Mouse (Mus musculus) lung, embryonic 16.5 days (tissue): ENCODE measurements at regions not wholly inside any gene's neighbourhood (a gene's known extent, or its start where the extent isn't known, plus 50 kb on each side); places are given as distances from the start of the nearest gene placed in this dataset.

Experiments
- ATAC-seq: fragments of 200-750 bp; cut with Nextera tagmentation; 2 replicates; pipeline ENCODE4 v1.8.0; 2017; ENCODE audit warnings: low read depth, mild to moderate bottlenecking, moderate library complexity
- H3K27ac ChIP-seq: fragments of 300-500 bp; sonication (generic); 2 replicates; pipeline ENCODE4 v1.5.1; 2014; ENCODE audit warnings: mild to moderate bottlenecking, control low read depth, low read length
- H3K27me3 ChIP-seq: fragments of 300-500 bp; sonication (generic); 2 replicates; pipeline ENCODE4 v1.6.1; 2014; ENCODE audit warnings: low read depth, low read length, mixed read lengths; ENCODE audit not compliant: control insufficient read depth, insufficient read depth
- H3K36me3 ChIP-seq: fragments of 300-500 bp; sonication (generic); 2 replicates; pipeline ENCODE4 v1.6.1; 2014; ENCODE audit warnings: low read length; ENCODE audit not compliant: control insufficient read depth, insufficient read depth
- H3K4me1 ChIP-seq: fragments of 300-500 bp; sonication (generic); replicated peaks from 2 replicates; pipeline ENCODE4 v1.6.1; 2014; ENCODE audit warnings: low read length, mixed read lengths; ENCODE audit not compliant: control insufficient read depth, insufficient read depth
- H3K4me2 ChIP-seq: fragments of 300-500 bp; sonication (generic); 2 replicates; pipeline ENCODE4 v1.6.1; 2014; ENCODE audit warnings: low read depth, low read length, control low read depth
- H3K4me3 ChIP-seq: fragments of 300-500 bp; sonication (generic); 2 replicates; pipeline ENCODE4 v1.5.1; 2014; ENCODE audit warnings: mild to moderate bottlenecking, low read length, control low read depth
- H3K9ac ChIP-seq: fragments of 300-500 bp; sonication (generic); 2 replicates; pipeline ENCODE4 v1.6.1; 2014; ENCODE audit warnings: low read length, control low read depth
- H3K9me3 ChIP-seq: fragments of 300-500 bp; sonication (generic); 2 replicates; pipeline ENCODE4 v1.6.1; 2016; ENCODE audit warnings: low read length; ENCODE audit not compliant: control insufficient read depth
- WGBS: fragments of 180-500 bp; shearing (Covaris S2); extraction: QIAGEN DNeasy Blood & Tissue Kit; methylation state at CpG from one replicate; pipeline ENCODE4 v1.1.7; 2014; 5-methylcytosine and 5-hydroxymethylcytosine counted together

GRCm38 (mm10) chr14:101067082-101067481 is 133.0 kb downstream of the Prr30 start:
- no peak overlapping the region for H3K9ac ChIP-seq
- H3K27me3 ChIP-seq, result no peaks in the 10 kb centered on the region
- no peaks in the 10 kb centered on the region for H3K4me1 ChIP-seq
- H3K4me2 ChIP-seq, result no peak overlapping the region
- no peak overlapping the region for H3K27ac ChIP-seq
- H3K36me3 ChIP-seq, result no peaks in the 10 kb centered on the region
- no peak for ATAC-seq
- 82% methylated on average over 1 of the region's 1 CpGs for WGBS
- no peak overlapping the region for H3K4me3 ChIP-seq
- H3K9me3 ChIP-seq, result no peaks in the 10 kb centered on the region

- Histone ChIP-seq H3K9me3 (no peaks in the 10 kb centered on the region), H3K4me1 (no peaks in the 10 kb centered on the region), H3K9ac (no peak overlapping the region), H3K4me3 (no peak overlapping the region), H3K4me2 (no peak overlapping the region), H3K27me3 (no peaks in the 10 kb centered on the region), H3K36me3 (no peaks in the 10 kb centered on the region), H3K27ac (no peak overlapping the region)
- WGBS, result 81% methylated on average over 2 of the region's 2 CpGs
- no peak for ATAC-seq
Measured at GRCm38 (mm10) chr14:101056874-101057273, 143.3 kb downstream of the Prr30 start.

- Histone ChIP-seq H3K4me3 (no peak overlapping the region), H3K36me3 (no peaks in the 10 kb centered on the region), H3K9ac (no peak overlapping the region), H3K27me3 (no peaks in the 10 kb centered on the region), H3K4me2 (no peak overlapping the region), H3K4me1 (no peaks in the 10 kb centered on the region), H3K9me3 (no peaks in the 10 kb centered on the region), H3K27ac (no peak overlapping the region)
- peak; percentile 64 for ATAC-seq
- WGBS, result 12% methylated on average over 3 of the region's 3 CpGs
Measured at GRCm38 (mm10) chr14:101055915-101056314, 144.2 kb downstream of the Prr30 start.

GRCm38 (mm10) chr14:101054786-101055185 is 145.3 kb downstream of the Prr30 start:
- Histone ChIP-seq H3K9ac (no peak overlapping the region), H3K27me3 (no peaks in the 10 kb centered on the region), H3K36me3 (no peaks in the 10 kb centered on the region), H3K4me3 (no peak overlapping the region), H3K9me3 (no peaks in the 10 kb centered on the region), H3K4me1 (no peaks in the 10 kb centered on the region), H3K4me2 (no peak overlapping the region), H3K27ac (no peak overlapping the region)
- no peak for ATAC-seq
- WGBS, result 68% methylated on average over 4 of the region's 4 CpGs

- Histone ChIP-seq H3K27ac (no peak overlapping the region), H3K4me2 (no peak overlapping the region), H3K9ac (no peak overlapping the region), H3K4me3 (no peak overlapping the region), H3K27me3 (no peaks in the 10 kb centered on the region), H3K4me1 (no peaks in the 10 kb centered on the region), H3K36me3 (no peaks in the 10 kb centered on the region), H3K9me3 (no peaks in the 10 kb centered on the region)
- ATAC-seq, result no peak
- WGBS, result 63% methylated on average over 2 of the region's 2 CpGs
Measured at GRCm38 (mm10) chr14:101052760-101053159, 147.4 kb downstream of the Prr30 start.

- Histone ChIP-seq H3K27me3 (no peaks in the 10 kb centered on the region), H3K4me3 (no peak overlapping the region), H3K9me3 (no peaks in the 10 kb centered on the region), H3K27ac (no peak overlapping the region), H3K9ac (no peak overlapping the region), H3K36me3 (no peaks in the 10 kb centered on the region), H3K4me2 (no peak overlapping the region), H3K4me1 (no peaks in the 10 kb centered on the region)
- WGBS, result 69% methylated on average over 2 of the region's 2 CpGs
- no peak for ATAC-seq
Measured at GRCm38 (mm10) chr14:101050212-101050611, 149.9 kb downstream of the Prr30 start.

GRCm38 (mm10) chr14:101049664-101050203 is 150.4 kb downstream of the Prr30 start:
- Histone ChIP-seq H3K4me2 (no peak overlapping the region), H3K9me3 (no peaks in the 10 kb centered on the region), H3K4me3 (no peak overlapping the region), H3K4me1 (no peaks in the 10 kb centered on the region), H3K9ac (no peak overlapping the region), H3K27ac (no peak overlapping the region), H3K27me3 (no peaks in the 10 kb centered on the region), H3K36me3 (no peaks in the 10 kb centered on the region)
- no peak for ATAC-seq
- 70% methylated on average over 4 of the region's 4 CpGs for WGBS

GRCm38 (mm10) chr14:101043494-101043893 is 156.6 kb downstream of the Prr30 start:
- no peak overlapping the region for H3K4me3 ChIP-seq
- H3K4me1 ChIP-seq, result no peaks in the 10 kb centered on the region
- H3K27ac ChIP-seq, result no peak overlapping the region
- 57% methylated on average over 4 of the region's 4 CpGs for WGBS
- no peak overlapping the region for H3K4me2 ChIP-seq
- no peaks in the 10 kb centered on the region for H3K27me3 ChIP-seq
- no peak for ATAC-seq
- H3K9me3 ChIP-seq, result no peaks in the 10 kb centered on the region
- no peak overlapping the region for H3K9ac ChIP-seq
- H3K36me3 ChIP-seq, result no peaks in the 10 kb centered on the region

GRCm38 (mm10) chr14:101001070-101001469 is 199.1 kb downstream of the Prr30 start:
- no peaks in the 10 kb centered on the region for H3K27me3 ChIP-seq
- H3K4me1 ChIP-seq, result no peaks in the 10 kb centered on the region
- H3K27ac ChIP-seq, result no peak overlapping the region
- no peaks in the 10 kb centered on the region for H3K36me3 ChIP-seq
- WGBS, result 26% methylated on average over 1 of the region's 1 CpGs
- H3K4me3 ChIP-seq, result no peak overlapping the region
- ATAC-seq, result no peak
- H3K4me2 ChIP-seq, result no peak overlapping the region
- H3K9ac ChIP-seq, result no peak overlapping the region
- no peaks in the 10 kb centered on the region for H3K9me3 ChIP-seq

- Histone ChIP-seq H3K27ac (no peak overlapping the region), H3K4me2 (no peak overlapping the region), H3K4me3 (no peak overlapping the region), H3K9ac (no peak overlapping the region), H3K36me3 (no peaks in the 10 kb centered on the region), H3K27me3 (no peaks in the 10 kb centered on the region), H3K4me1 (no peaks in the 10 kb centered on the region), H3K9me3 (no peaks in the 10 kb centered on the region)
- ATAC-seq, result no peak
- WGBS, result 85% methylated on average over 5 of the region's 5 CpGs
Measured at GRCm38 (mm10) chr14:100980754-100981153, 219.4 kb downstream of the Prr30 start.
